Mouse (Mus musculus) myocyte (in vitro differentiated cells): ENCODE data around the gene Clec2e. TPM values are rescaled to one million over a fixed set of nuclear protein-coding genes. Genes with fewer than 3 reads are reported as not detected.
"Not testable (repeated sequence)": the region's sequence is repeated elsewhere in the genome, so short reads cannot be mapped to it uniquely, and the experiment has no call there.

ENCODE experiments used
- H3K27me3 ChIP-seq: one replicate; pipeline ENCODE4 v1.6.1; 2011; ENCODE audit not compliant: control insufficient read depth, insufficient read depth, insufficient read length
- H3K36me3 ChIP-seq: one replicate; pipeline ENCODE4 v1.6.1; 2011; ENCODE audit not compliant: control insufficient read depth, insufficient read depth
- H3K4me2 ChIP-seq: one replicate; pipeline ENCODE4 v1.6.1; 2011; ENCODE audit warnings: low read depth, control low read depth
- H3K4me3 ChIP-seq: one replicate; pipeline ENCODE4 v1.5.1; 2011; ENCODE audit warnings: mild to moderate bottlenecking, control low read depth, moderate library complexity
- H3K79me2 ChIP-seq: one replicate; pipeline ENCODE4 v1.6.1; 2011; ENCODE audit not compliant: control insufficient read depth, insufficient read depth
- H3ac ChIP-seq: one replicate; pipeline ENCODE4 v1.6.1; 2011; ENCODE audit not compliant: control insufficient read depth, insufficient read length
- CEBPB ChIP-seq: IDR thresholded peaks from 2 replicates; pipeline ENCODE4 v1.6.1; 2011; ENCODE audit warnings: mild to moderate bottlenecking, moderate library complexity; ENCODE audit not compliant: poor library complexity, insufficient read depth, severe bottlenecking
- E2F4 ChIP-seq: IDR thresholded peaks from one replicate; pipeline ENCODE4 v1.6.1; 2011; ENCODE audit warnings: mild to moderate bottlenecking, control low read depth, moderate library complexity; ENCODE audit not compliant: insufficient read depth
- MAX ChIP-seq: IDR thresholded peaks from one replicate; pipeline ENCODE4 v1.6.1; 2011; ENCODE audit warnings: low read depth, mild to moderate bottlenecking, control low read depth
- MYOD1 ChIP-seq, 3 experiments: IDR thresholded peaks; one replicate each; pipeline ENCODE4 v1.6.1; 2011; ENCODE audit warnings: control low read depth in 2 of 3, low read depth in 2 of 3, mild to moderate bottlenecking in 2 of 3, moderate library complexity in 1 of 3; ENCODE audit not compliant: insufficient read length in 2 of 3, control insufficient read depth in 1 of 3
- MYOG ChIP-seq, 3 experiments: IDR thresholded peaks; one replicate each; pipeline ENCODE4 v1.6.1; 2011; ENCODE audit warnings: control low read depth in 2 of 3, low read depth in 2 of 3, mild to moderate bottlenecking in 2 of 3; ENCODE audit not compliant: insufficient read length in 2 of 3, control insufficient read depth in 1 of 3, insufficient read depth in 1 of 3
- POLR2A ChIP-seq: IDR thresholded peaks from one replicate; pipeline ENCODE4 v1.6.1; 2011; ENCODE audit warnings: low read depth, mild to moderate bottlenecking, control low read depth, moderate library complexity; ENCODE audit not compliant: insufficient read length
- POLR2AphosphoS2 ChIP-seq: IDR thresholded peaks from one replicate; pipeline ENCODE4 v1.6.1; 2011; ENCODE audit warnings: low read depth, control low read depth; ENCODE audit not compliant: insufficient read length
- REST ChIP-seq: IDR thresholded peaks from one replicate; pipeline ENCODE4 v1.6.1; 2011; ENCODE audit warnings: mild to moderate bottlenecking, control low read depth, moderate library complexity; ENCODE audit not compliant: insufficient read depth, insufficient read length
- SRF ChIP-seq: IDR thresholded peaks from one replicate; pipeline ENCODE4 v1.6.1; 2011; ENCODE audit warnings: low read depth; ENCODE audit not compliant: control insufficient read depth, insufficient read length
- TCF12 ChIP-seq: IDR thresholded peaks from one replicate; pipeline ENCODE4 v1.6.1; 2011; ENCODE audit warnings: mild to moderate bottlenecking, control low read depth; ENCODE audit not compliant: poor library complexity, insufficient read depth, severe bottlenecking
- TCF3 ChIP-seq: IDR thresholded peaks from one replicate; pipeline ENCODE4 v1.6.1; 2011; ENCODE audit warnings: low read depth, control low read depth; ENCODE audit not compliant: insufficient read length
- USF1 ChIP-seq: IDR thresholded peaks from one replicate; pipeline ENCODE4 v1.6.1; 2011; ENCODE audit warnings: low read depth, mild to moderate bottlenecking, control low read depth, moderate library complexity
- polyA plus RNA-seq: library from polyadenylated mRNA; unstranded; fragments of >200 nt; fragmentation: generic; extraction: Trizol; gene quantifications from one replicate; pipeline ENCODE4 v1.2.1, GENCODE M21; 2012; ENCODE audit warnings: missing spikeins

Clec2e gene
- polyA plus RNA-seq, 1 experiment = not detected

- Histone ChIP-seq H3K4me2 (no peak overlapping the region), H3K79me2 (no peaks in the 10 kb centered on the region), H3ac (no peak overlapping the region), H3K36me3 (no peaks in the 10 kb centered on the region), H3K27me3 (no peaks in the 10 kb centered on the region), H3K4me3 (no peak overlapping the region)
- no peak for TF ChIP-seq TCF3
- TF ChIP-seq USF1 = no peak
- TF ChIP-seq REST = no peak
- no peak for TF ChIP-seq E2F4
- no peak for TF ChIP-seq MYOG (IDR thresholded peaks at IDR 0.05; ENCODE audit: control insufficient read depth in 1 of 3, insufficient read depth in 1 of 3, insufficient read length in 2 of 3, low read depth in 2 of 3)
Observed at GRCm38 (mm10) chr6:129116223-129116622, 15.5 kb upstream of the Clec2e start.

GRCm38 (mm10) chr6:129114237-129114636 lies 13.5 kb upstream of the Clec2e start:
- H3K4me3 ChIP-seq, H3K4me2 ChIP-seq, H3ac ChIP-seq, H3K79me2 ChIP-seq, H3K27me3 ChIP-seq, H3K36me3 ChIP-seq: not testable (repeated sequence)

- no peak overlapping the region for H3K4me3 ChIP-seq
- H3K4me2 ChIP-seq = no peak overlapping the region
- H3K27me3 ChIP-seq = no peaks in the 10 kb centered on the region
- no peak overlapping the region for H3ac ChIP-seq
- H3K79me2 ChIP-seq = no peaks in the 10 kb centered on the region
- TF ChIP-seq REST = no peak
- no peaks in the 10 kb centered on the region for H3K36me3 ChIP-seq
Observed at GRCm38 (mm10) chr6:129113769-129114168, 13.1 kb upstream of the Clec2e start.

- Histone ChIP-seq H3K27me3 (no peaks in the 10 kb centered on the region), H3K4me2 (no peak overlapping the region), H3K4me3 (no peak overlapping the region), H3K79me2 (no peaks in the 10 kb centered on the region), H3ac (no peak overlapping the region), H3K36me3 (no peaks in the 10 kb centered on the region)
- no peak for TF ChIP-seq SRF
- no peak for TF ChIP-seq REST
- no peak for TF ChIP-seq POLR2A
- TF ChIP-seq MYOD1 (IDR thresholded peaks at IDR 0.05; ENCODE audit: control insufficient read depth in 1 of 3, insufficient read length in 2 of 3, low read depth in 2 of 3) = no peak
- TF ChIP-seq POLR2AphosphoS2 = no peak
- no peak for TF ChIP-seq TCF12
- TF ChIP-seq MAX = no peak
- TF ChIP-seq MYOG (IDR thresholded peaks at IDR 0.05; ENCODE audit: control insufficient read depth in 1 of 3, insufficient read depth in 1 of 3, insufficient read length in 2 of 3, low read depth in 2 of 3) = no peak
- no peak for TF ChIP-seq TCF3
- TF ChIP-seq E2F4 = no peak
- TF ChIP-seq USF1 = no peak
- TF ChIP-seq CEBPB = no peak
Observed at GRCm38 (mm10) chr6:129113030-129113673, 12.4 kb upstream of the Clec2e start.

GRCm38 (mm10) chr6:129112526-129112925 lies 11.8 kb upstream of the Clec2e start:
- no peak overlapping the region for H3K4me3 ChIP-seq
- H3K27me3 ChIP-seq = no peaks in the 10 kb centered on the region
- no peaks in the 10 kb centered on the region for H3K36me3 ChIP-seq
- no peak overlapping the region for H3K4me2 ChIP-seq
- no peaks in the 10 kb centered on the region for H3K79me2 ChIP-seq
- TF ChIP-seq SRF = no peak
- no peak for TF ChIP-seq POLR2A
- no peak for TF ChIP-seq REST
- no peak for TF ChIP-seq MYOD1 (IDR thresholded peaks at IDR 0.05; ENCODE audit: control insufficient read depth in 1 of 3, insufficient read length in 2 of 3, low read depth in 2 of 3)
- TF ChIP-seq TCF3 = no peak
- TF ChIP-seq E2F4 = no peak
- no peak for TF ChIP-seq MAX
- TF ChIP-seq TCF12 = no peak
- TF ChIP-seq CEBPB = no peak
- TF ChIP-seq USF1 = no peak
- TF ChIP-seq POLR2AphosphoS2 = no peak
- no peak overlapping the region for H3ac ChIP-seq

GRCm38 (mm10) chr6:129107916-129108315 lies 7.2 kb upstream of the Clec2e start:
- TF ChIP-seq E2F4 (no peak), MAX (no peak), TCF3 (no peak), MYOG (IDR thresholded peaks at IDR 0.05; ENCODE audit: control insufficient read depth in 1 of 3, insufficient read depth in 1 of 3, insufficient read length in 2 of 3, low read depth in 2 of 3) (no peak), CEBPB (no peak), SRF (no peak), TCF12 (no peak), USF1 (no peak), REST (no peak), MYOD1 (IDR thresholded peaks at IDR 0.05; ENCODE audit: control insufficient read depth in 1 of 3, insufficient read length in 2 of 3, low read depth in 2 of 3) (no peak), POLR2A (no peak), POLR2AphosphoS2 (no peak)
- no peaks in the 10 kb centered on the region for H3K27me3 ChIP-seq
- H3ac ChIP-seq = no peak overlapping the region
- H3K36me3 ChIP-seq = no peaks in the 10 kb centered on the region
- no peaks in the 10 kb centered on the region for H3K79me2 ChIP-seq
- no peak overlapping the region for H3K4me2 ChIP-seq
- H3K4me3 ChIP-seq = no peak overlapping the region
